Mouse (Mus musculus) cerebellum, adult 2 months (tissue): Measurements from ENCODE around the gene Osbpl5. TPM values are rescaled to one million over a fixed set of nuclear protein-coding genes. Genes with fewer than 3 reads are reported as not detected.

Experiments used
- DNase-seq, 2 experiments: peaks; one replicate each; pipeline ENCODE4 v3.0.0; 2021
- H3K27ac ChIP-seq: fragments of 200-500 bp; 2 replicates; pipeline ENCODE4 v1.5.1; 2012; ENCODE audit warnings: low read length, control low read depth, inconsistent platforms; ENCODE audit not compliant: insufficient read depth
- H3K27me3 ChIP-seq: fragments of 200-500 bp; 2 replicates; pipeline ENCODE4 v1.6.1; 2012; ENCODE audit warnings: inconsistent platforms, mild to moderate bottlenecking, low read length, moderate library complexity; ENCODE audit not compliant: control insufficient read depth, insufficient read depth
- H3K4me1 ChIP-seq: fragments of 200-500 bp; 2 replicates; pipeline ENCODE4 v1.6.1; 2011; ENCODE audit warnings: low read length; ENCODE audit not compliant: control insufficient read depth, insufficient read depth
- H3K4me3 ChIP-seq: fragments of 200-500 bp; replicated peaks from 2 replicates; pipeline ENCODE3; 2011; ENCODE audit warnings: mild to moderate bottlenecking, low read depth, low read length, control low read depth; ENCODE audit not compliant: insufficient read depth
- CTCF ChIP-seq: fragments of 200-500 bp; IDR thresholded peaks from 2 replicates; pipeline ENCODE4 v1.5.1; 2011; ENCODE audit warnings: low read depth, mild to moderate bottlenecking, control low read depth, low read length, moderate library complexity, borderline replicate concordance; ENCODE audit not compliant: insufficient read depth
- POLR2A ChIP-seq: fragments of 200-500 bp; IDR thresholded peaks from 2 replicates; pipeline ENCODE4 v1.6.1; 2011; ENCODE audit warnings: low read length, control low read depth, borderline replicate concordance; ENCODE audit not compliant: insufficient read depth
- WGBS: fragments of 180-500 bp; shearing (Covaris S2); methylation state at CpG from one replicate; pipeline ENCODE4 v1.1.7; 2018; 5-methylcytosine and 5-hydroxymethylcytosine counted together
- polyA plus RNA-seq: library from polyadenylated mRNA; depleted of rRNA; stranded (reverse); fragments of >200 nt; gene quantifications from 2 replicates; pipeline ENCODE4 v1.2.3, GENCODE M21; 2012

Gene Osbpl5
- polyA plus RNA-seq, 1 experiment, result 35.6 TPM

GRCm38 (mm10) chr7:143733746-143734145 is 23.0 kb downstream of the Osbpl5 start:
- no peak for DNase-seq
- Histone ChIP-seq H3K27me3 (no peaks in the 10 kb centered on the region), H3K27ac (no peak overlapping the region), H3K4me1 (no peaks in the 10 kb centered on the region), H3K4me3 (no peak overlapping the region)
- 72% methylated on average over 4 of the region's 4 CpGs for WGBS
- TF ChIP-seq POLR2A, result no peak
- no peak for TF ChIP-seq CTCF

- H3K4me1 ChIP-seq, result no peaks in the 10 kb centered on the region
- WGBS, result 78% methylated on average over 10 of the region's 10 CpGs
- DNase-seq, result no peak
- TF ChIP-seq POLR2A, result no peak
- no peak for TF ChIP-seq CTCF
- no peak overlapping the region for H3K27ac ChIP-seq
- H3K4me3 ChIP-seq, result no peak overlapping the region
- H3K27me3 ChIP-seq, result no peaks in the 10 kb centered on the region
These were observed 26.9 kb downstream of the Osbpl5 start for GRCm38 (mm10) chr7:143729886-143730285.

DNA sequence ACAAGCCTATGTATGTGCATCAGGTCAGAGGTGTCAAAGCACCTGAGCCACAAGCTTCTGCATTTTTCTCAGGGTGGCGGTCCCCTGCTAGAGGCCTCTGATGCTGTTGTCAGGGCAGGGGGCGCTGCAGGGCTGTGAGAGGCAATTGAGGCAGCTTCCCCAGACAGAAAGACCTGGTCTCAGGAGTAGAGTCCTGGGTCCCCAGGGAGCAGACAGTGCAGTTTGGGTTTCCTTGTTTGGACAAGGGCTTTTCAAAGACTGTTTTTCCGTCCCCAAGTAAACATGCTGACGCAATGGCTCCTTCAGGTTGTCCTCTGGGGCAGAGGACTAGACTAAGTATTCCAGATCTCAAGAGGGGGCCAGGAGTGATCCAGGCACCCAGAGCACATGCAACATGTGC is 30.4 kb downstream of the Osbpl5 start:
- Histone ChIP-seq H3K27ac (no peak overlapping the region), H3K27me3 (no peaks in the 10 kb centered on the region), H3K4me3 (no peak overlapping the region), H3K4me1 (peaks cover 2% of the 10 kb centered on the region; the same call in 1 of the 2 replicates)
- WGBS, result 96% methylated on average over 4 of the region's 4 CpGs
- DNase-seq, result no peak
- TF ChIP-seq CTCF, result no peak
- TF ChIP-seq POLR2A, result no peak

DNA sequence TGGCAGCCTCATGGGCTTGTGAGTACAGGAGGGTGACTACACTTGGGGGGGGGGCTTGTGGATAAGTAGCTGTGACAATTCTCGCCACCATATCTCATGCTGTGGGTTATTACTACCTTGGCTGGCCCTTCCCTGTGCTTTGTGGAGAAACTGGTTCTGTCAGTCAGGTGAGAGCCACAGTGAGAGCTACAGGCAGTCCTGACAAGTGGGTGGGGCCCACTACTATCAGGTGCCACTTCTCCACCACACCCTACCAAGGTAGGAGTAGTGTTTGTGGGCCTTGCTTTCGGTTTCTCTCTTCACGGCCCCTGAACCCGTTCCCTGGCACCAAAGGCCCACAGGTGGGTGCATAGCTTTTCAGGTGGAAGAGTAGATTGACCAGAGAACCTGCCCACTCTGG is 32.9 kb downstream of the Osbpl5 start:
- Histone ChIP-seq H3K27ac (no peak overlapping the region), H3K4me3 (no peak overlapping the region), H3K27me3 (no peaks in the 10 kb centered on the region), H3K4me1 (peaks cover 2% of the 10 kb centered on the region; the same call in 1 of the 2 replicates)
- no peak for DNase-seq
- no peak for TF ChIP-seq CTCF
- WGBS, result 96% methylated on average over 4 of the region's 4 CpGs

- 40% methylated on average over 5 of the region's 5 CpGs for WGBS
These were observed 34.1 kb downstream of the Osbpl5 start for GRCm38 (mm10) chr7:143722646-143723045.

GRCm38 (mm10) chr7:143717811-143718210 is 39.0 kb downstream of the Osbpl5 start:
- no peaks in the 10 kb centered on the region for H3K27me3 ChIP-seq
- H3K27ac ChIP-seq, result no peak overlapping the region
- H3K4me3 ChIP-seq, result no peak overlapping the region
- H3K4me1 ChIP-seq, result peaks cover 2% of the 10 kb centered on the region; the same call in 1 of the 2 replicates
- TF ChIP-seq CTCF (no peak), POLR2A (no peak)
- DNase-seq, result no peak
- WGBS, result 71% methylated on average over 1 of the region's 1 CpGs

More at GRCm38 (mm10) chr7:143722646-143723045, 34.1 kb downstream of the Osbpl5 start:
- Histone ChIP-seq H3K4me1 (peaks cover 2% of the 10 kb centered on the region; the same call in 1 of the 2 replicates), H3K4me3 (no peak overlapping the region), H3K27ac (no peak overlapping the region), H3K27me3 (no peaks in the 10 kb centered on the region)
- TF ChIP-seq CTCF, result no peak
- TF ChIP-seq POLR2A, result no peak
- DNase-seq, result no peak

- WGBS, result 69% methylated on average over 4 of the region's 4 CpGs
- no peaks in the 10 kb centered on the region for H3K4me1 ChIP-seq
- no peak overlapping the region for H3K4me3 ChIP-seq
- no peak overlapping the region for H3K27ac ChIP-seq
- no peak for DNase-seq
- TF ChIP-seq CTCF (no peak), POLR2A (no peak)
- H3K27me3 ChIP-seq, result no peaks in the 10 kb centered on the region
These were observed 43.4 kb downstream of the Osbpl5 start for GRCm38 (mm10) chr7:143713421-143713820.

DNA sequence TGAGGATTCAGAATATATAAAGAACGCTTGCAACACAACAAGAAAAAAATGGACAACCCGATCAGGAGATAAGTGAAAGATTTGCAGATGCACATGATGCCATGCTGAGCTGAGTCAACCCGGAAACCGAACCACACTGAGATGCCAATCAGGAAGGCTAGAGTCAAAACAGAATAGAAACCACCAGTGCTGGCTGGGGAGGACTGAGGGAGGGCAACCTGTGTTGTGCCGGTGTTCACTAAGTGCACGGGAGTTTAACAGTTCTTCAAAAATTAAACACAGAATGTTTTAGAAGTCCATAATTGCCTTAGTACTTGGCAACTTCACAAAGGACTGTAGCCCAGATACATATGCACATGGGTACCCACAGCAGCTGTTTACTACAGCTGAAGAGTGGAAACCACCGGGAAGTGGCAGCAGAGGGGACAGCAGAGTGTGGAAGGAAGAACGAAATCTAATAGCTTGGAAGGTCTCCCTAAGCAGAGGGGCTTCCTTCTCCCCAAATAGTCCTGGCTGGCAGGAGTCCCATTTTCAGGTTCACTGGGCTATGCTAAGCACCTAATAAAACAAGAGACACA is 43.9 kb downstream of the Osbpl5 start:
- Histone ChIP-seq H3K27me3 (no peaks in the 10 kb centered on the region), H3K4me3 (no peak overlapping the region), H3K27ac (no peak overlapping the region), H3K4me1 (no peaks in the 10 kb centered on the region)
- no peak for TF ChIP-seq CTCF
- TF ChIP-seq POLR2A, result no peak
- WGBS, result 55% methylated on average over 8 of the region's 8 CpGs
- DNase-seq, result no peak

- H3K4me3 ChIP-seq, result no peak overlapping the region
- TF ChIP-seq POLR2A, result no peak
- no peak overlapping the region for H3K27ac ChIP-seq
- 64% methylated on average over 4 of the region's 4 CpGs for WGBS
- H3K27me3 ChIP-seq, result no peaks in the 10 kb centered on the region
- DNase-seq, result no peak
- no peaks in the 10 kb centered on the region for H3K4me1 ChIP-seq
These were observed 44.8 kb downstream of the Osbpl5 start for GRCm38 (mm10) chr7:143712023-143712422.
